Mouse (Mus musculus) heart, postnatal 0 days (tissue): Measurements from ENCODE around the gene Rbm20.

Experiments
- CTCF ChIP-seq: IDR thresholded peaks from 2 replicates; pipeline ENCODE4 v1.5.1; 2016; ENCODE audit warnings: antibody characterized with exemption, control low read depth, low read depth
- EP300 ChIP-seq: IDR thresholded peaks from 2 replicates; pipeline ENCODE4 v1.6.1; 2016; ENCODE audit warnings: antibody characterized with exemption, low read depth

GRCm38 (mm10) chr19:53727886-53728669 lies 51.0 kb downstream of the Rbm20 start:
- TF ChIP-seq EP300 (no peak), CTCF (no peak)
